Mouse (Mus musculus): ENCODE data around the gene Scaper. TPM values are rescaled to one million over a fixed set of nuclear protein-coding genes. Genes with fewer than 3 reads are reported as not detected.

The Scaper gene
- polyA plus RNA-seq, 1 experiment from 2014 or later, result 16.9 TPM

GRCm38 (mm10) chr9:55586141-55586540 lies 351.8 kb downstream of the Scaper start:
- Histone ChIP-seq H3K4me1 (no peaks in the 10 kb centered on the region), H3K9me3 (no peaks in the 10 kb centered on the region), H3K27ac (no peak overlapping the region), H3K36me3 (peaks cover 3% of the 10 kb centered on the region; the same call in 1 of the 2 replicates), H3K27me3 (no peaks in the 10 kb centered on the region), H3K4me3 (no peak overlapping the region), H3K9ac (no peak overlapping the region), H3K4me2 (replicated peaks) (no peak overlapping the region)
- ATAC-seq (ENCODE audit: low FRiP score, low read depth), result no peak
- 83% methylated on average over 6 of the region's 6 CpGs for WGBS

GRCm38 (mm10) chr9:55581414-55581813 lies 356.5 kb downstream of the Scaper start:
- Histone ChIP-seq H3K27ac (no peak overlapping the region), H3K9me3 (no peaks in the 10 kb centered on the region), H3K4me3 (no peak overlapping the region), H3K36me3 (peaks cover 3% of the 10 kb centered on the region; the same call in 1 of the 2 replicates), H3K4me2 (replicated peaks) (no peak overlapping the region), H3K27me3 (no peaks in the 10 kb centered on the region), H3K9ac (no peak overlapping the region), H3K4me1 (no peaks in the 10 kb centered on the region)
- ATAC-seq (ENCODE audit: low FRiP score, low read depth), result no peak
- WGBS, result 35% methylated on average over 3 of the region's 3 CpGs

- Histone ChIP-seq H3K27me3 (no peaks in the 10 kb centered on the region), H3K36me3 (no peaks in the 10 kb centered on the region), H3K9me3 (no peaks in the 10 kb centered on the region), H3K4me3 (no peak overlapping the region), H3K9ac (no peak overlapping the region), H3K4me2 (replicated peaks) (no peak overlapping the region), H3K27ac (no peak overlapping the region), H3K4me1 (no peaks in the 10 kb centered on the region)
- no peak for ATAC-seq (ENCODE audit: low FRiP score, low read depth)
- WGBS, result 58% methylated on average over 1 of the region's 1 CpGs
Observed at GRCm38 (mm10) chr9:55576571-55576970, 361.3 kb downstream of the Scaper start.

- Histone ChIP-seq H3K9ac (no peak overlapping the region), H3K4me1 (peaks cover 14% of the 10 kb centered on the region), H3K36me3 (no peaks in the 10 kb centered on the region), H3K9me3 (no peaks in the 10 kb centered on the region), H3K27me3 (no peaks in the 10 kb centered on the region), H3K4me3 (no peak overlapping the region), H3K27ac (no peak overlapping the region), H3K4me2 (replicated peaks) (no peak overlapping the region)
- 94% methylated on average over 1 of the region's 1 CpGs for WGBS
- ATAC-seq (ENCODE audit: low FRiP score, low read depth), result no peak
Observed at GRCm38 (mm10) chr9:55571071-55571470, 366.8 kb downstream of the Scaper start.

GRCm38 (mm10) chr9:55568466-55569159 lies 369.3 kb downstream of the Scaper start:
- Histone ChIP-seq H3K4me3 (no peak overlapping the region), H3K27me3 (no peaks in the 10 kb centered on the region), H3K4me2 (replicated peaks) (no peak overlapping the region), H3K36me3 (no peaks in the 10 kb centered on the region), H3K27ac (no peak overlapping the region), H3K9ac (no peak overlapping the region), H3K4me1 (peaks cover 14% of the 10 kb centered on the region), H3K9me3 (no peaks in the 10 kb centered on the region)
- ATAC-seq (ENCODE audit: low FRiP score, low read depth), result no peak
- 37% methylated on average over 5 of the region's 5 CpGs for WGBS

GRCm38 (mm10) chr9:55560960-55561359 lies 377.0 kb downstream of the Scaper start:
- 88% methylated on average over 1 of the region's 1 CpGs for WGBS
- no peak overlapping the region for H3K4me2 ChIP-seq (replicated peaks)

GRCm38 (mm10) chr9:55554986-55555385 lies 382.9 kb downstream of the Scaper start:
- H3K4me1 ChIP-seq, result peaks cover 12% of the 10 kb centered on the region
- no peak overlapping the region for H3K9ac ChIP-seq
- H3K36me3 ChIP-seq, result no peaks in the 10 kb centered on the region
- no peak for ATAC-seq (ENCODE audit: low FRiP score, low read depth)
- WGBS, result 61% methylated on average over 1 of the region's 1 CpGs
- H3K9me3 ChIP-seq, result no peaks in the 10 kb centered on the region
- H3K4me2 ChIP-seq (replicated peaks), result no peak overlapping the region
- H3K27ac ChIP-seq, result no peak overlapping the region
- no peak overlapping the region for H3K4me3 ChIP-seq
- peaks cover 6% of the 10 kb centered on the region for H3K27me3 ChIP-seq

More at GRCm38 (mm10) chr9:55560960-55561359, 377.0 kb downstream of the Scaper start:
- no peak for ATAC-seq (ENCODE audit: low FRiP score, low read depth)
- H3K9ac ChIP-seq, result no peak overlapping the region
- H3K4me3 ChIP-seq, result no peak overlapping the region
- H3K4me1 ChIP-seq, result peaks cover 9% of the 10 kb centered on the region
- H3K27ac ChIP-seq, result no peak overlapping the region
- H3K36me3 ChIP-seq, result no peaks in the 10 kb centered on the region
- H3K27me3 ChIP-seq, result no peaks in the 10 kb centered on the region; the same call in 1 of the 2 replicates
- H3K9me3 ChIP-seq, result no peaks in the 10 kb centered on the region

GRCm38 (mm10) chr9:55549302-55549890 lies 388.5 kb downstream of the Scaper start:
- Histone ChIP-seq H3K4me3 (peak overlapping the region; percentile 11), H3K9me3 (no peaks in the 10 kb centered on the region), H3K27ac (no peak overlapping the region), H3K36me3 (no peaks in the 10 kb centered on the region), H3K9ac (no peak overlapping the region), H3K4me2 (replicated peaks) (peak overlapping the region; percentile 40), H3K4me1 (peaks cover 31% of the 10 kb centered on the region), H3K27me3 (peaks cover 62% of the 10 kb centered on the region)
- 0 out of 2 replicates have a peak, but pooled peaks have one; percentile 42 for ATAC-seq (ENCODE audit: low FRiP score, low read depth)
- 3% methylated on average over 16 of the region's 16 CpGs for WGBS

GRCm38 (mm10) chr9:55548871-55549270 lies 389.0 kb downstream of the Scaper start:
- H3K4me1 ChIP-seq, result peaks cover 37% of the 10 kb centered on the region
- H3K27me3 ChIP-seq, result peaks cover 68% of the 10 kb centered on the region

GRCm38 (mm10) chr9:55546176-55547010 lies 391.5 kb downstream of the Scaper start:
- no peak for ATAC-seq (ENCODE audit: low FRiP score, low read depth)
- no peaks in the 10 kb centered on the region for H3K9me3 ChIP-seq
- peak overlapping the region; percentile 57 for H3K4me2 ChIP-seq (replicated peaks)
- peaks cover 50% of the 10 kb centered on the region for H3K4me1 ChIP-seq
- WGBS, result 2% methylated on average over 63 of the region's 63 CpGs
- no peak overlapping the region for H3K9ac ChIP-seq
- peak overlapping the region; percentile 33 for H3K4me3 ChIP-seq
- peaks cover 88% of the 10 kb centered on the region for H3K27me3 ChIP-seq
- no peak overlapping the region for H3K27ac ChIP-seq
- no peaks in the 10 kb centered on the region for H3K36me3 ChIP-seq

More at GRCm38 (mm10) chr9:55548871-55549270, 389.0 kb downstream of the Scaper start:
- Histone ChIP-seq H3K4me2 (replicated peaks) (no peak overlapping the region), H3K36me3 (no peaks in the 10 kb centered on the region), H3K9me3 (no peaks in the 10 kb centered on the region), H3K9ac (no peak overlapping the region), H3K27ac (no peak overlapping the region), H3K4me3 (no peak overlapping the region; the same call in 1 of the 2 replicates)
- 23% methylated on average over 3 of the region's 3 CpGs for WGBS
- ATAC-seq (ENCODE audit: low FRiP score, low read depth), result no peak

- Histone ChIP-seq H3K27me3 (peaks cover 95% of the 10 kb centered on the region), H3K9me3 (no peaks in the 10 kb centered on the region), H3K4me2 (replicated peaks) (peak overlapping the region; percentile 57), H3K4me3 (peak overlapping the region; percentile 33), H3K9ac (no peak overlapping the region), H3K27ac (no peak overlapping the region), H3K4me1 (peaks cover 54% of the 10 kb centered on the region), H3K36me3 (no peaks in the 10 kb centered on the region)
- ATAC-seq (ENCODE audit: low FRiP score, low read depth), result no peak
- WGBS, result 7% methylated on average over 41 of the region's 41 CpGs
Observed at GRCm38 (mm10) chr9:55545556-55546175, 392.3 kb downstream of the Scaper start.

Measured in limb, embryonic 13.5 days (tissue).